Mouse (Mus musculus) lung, adult 2 months (tissue): ENCODE results near the gene Adgrd1.

ENCODE experiments used
- CTCF ChIP-seq: fragments of 200-500 bp; IDR thresholded peaks from 2 replicates; pipeline ENCODE4 v1.5.1; 2011; ENCODE audit warnings: mild to moderate bottlenecking, low read length, control low read depth; ENCODE audit not compliant: insufficient read depth
- POLR2A ChIP-seq: fragments of 200-500 bp; IDR thresholded peaks from 2 replicates; pipeline ENCODE4 v1.6.1; 2011; ENCODE audit warnings: low read depth, mild to moderate bottlenecking, control low read depth, low read length, borderline replicate concordance; ENCODE audit errors: extremely low read depth

DNA sequence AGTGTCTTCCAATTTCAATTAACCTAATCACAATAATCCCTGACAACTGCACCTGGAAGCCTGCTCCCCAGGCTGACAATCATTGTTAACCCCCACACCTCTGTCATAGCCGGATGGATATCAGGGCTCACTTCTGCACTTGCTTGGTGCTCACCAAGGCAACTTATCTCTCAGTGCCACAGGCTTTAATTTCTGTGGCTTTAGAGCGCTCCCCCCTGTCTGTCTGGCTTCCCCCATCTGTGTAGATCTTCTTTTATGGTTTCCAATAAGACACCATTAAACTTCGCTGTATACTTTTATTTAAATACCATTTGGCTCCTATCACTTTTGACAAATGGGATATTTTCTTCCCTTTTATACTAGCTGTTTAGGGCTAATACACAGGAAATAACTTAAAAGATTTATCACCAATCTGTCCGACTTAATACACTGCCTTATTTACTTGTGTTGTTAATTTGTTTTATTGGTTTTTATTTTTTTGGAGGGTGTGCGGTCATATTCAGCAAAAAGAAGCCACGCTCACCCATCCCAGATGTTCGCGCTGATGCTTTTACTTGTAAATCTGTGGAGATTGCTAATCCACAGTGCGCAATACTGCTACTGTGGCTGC is 41.8 kb upstream of the Adgrd1 start:
- TF ChIP-seq POLR2A (no peak), CTCF (no peak)
